Mouse (Mus musculus) forebrain, postnatal 0 days (tissue): Measurements from ENCODE around the gene Spin1. TPM values are rescaled to one million over a fixed set of nuclear protein-coding genes. Genes with fewer than 3 reads are reported as not detected.

Source experiments
- ATAC-seq: fragments of 200-750 bp; cut with Nextera tagmentation; 2 replicates; pipeline ENCODE4 v1.8.0; 2017; ENCODE audit warnings: mild to moderate bottlenecking, moderate library complexity
- DNase-seq: peaks from one replicate; pipeline ENCODE4 v3.0.0-alpha.2; 2015
- H3K27ac ChIP-seq: fragments of 300-500 bp; sonication (generic); 2 replicates; pipeline ENCODE4 v1.5.1; 2014; ENCODE audit warnings: low read depth, mild to moderate bottlenecking, antibody characterized with exemption, low read length, moderate library complexity, mixed read lengths
- H3K27me3 ChIP-seq: fragments of 300-500 bp; sonication (generic); 2 replicates; pipeline ENCODE4 v1.6.1; 2014; ENCODE audit warnings: mild to moderate bottlenecking, low read length, mixed read lengths; ENCODE audit not compliant: insufficient read depth
- H3K36me3 ChIP-seq: fragments of 300-500 bp; sonication (generic); 2 replicates; pipeline ENCODE4 v1.6.1; 2014; ENCODE audit warnings: mild to moderate bottlenecking, moderate library complexity; ENCODE audit not compliant: insufficient read depth
- H3K4me1 ChIP-seq: fragments of 300-500 bp; sonication (generic); 2 replicates; pipeline ENCODE4 v1.6.1; 2014; ENCODE audit warnings: antibody characterized with exemption; ENCODE audit not compliant: insufficient read depth
- H3K4me2 ChIP-seq: fragments of 300-500 bp; sonication (generic); 2 replicates; pipeline ENCODE4 v1.6.1; 2014; ENCODE audit warnings: low read depth, mild to moderate bottlenecking, moderate library complexity
- H3K4me3 ChIP-seq: fragments of 300-500 bp; sonication (generic); 2 replicates; pipeline ENCODE4 v1.5.1; 2014; ENCODE audit warnings: low read depth, low read length, mixed read lengths
- H3K9ac ChIP-seq: fragments of 300-500 bp; sonication (generic); 2 replicates; pipeline ENCODE4 v1.6.1; 2014; ENCODE audit warnings: mild to moderate bottlenecking
- H3K9me3 ChIP-seq: fragments of 300-500 bp; sonication (generic); 2 replicates; pipeline ENCODE4 v1.6.1; 2016; ENCODE audit warnings: low read length
- CTCF ChIP-seq: sonication (generic); IDR thresholded peaks from 2 replicates; pipeline ENCODE4 v1.5.1; 2016; ENCODE audit warnings: antibody characterized with exemption, control low read depth, low read depth
- WGBS: fragments of 180-500 bp; shearing (Covaris S2); extraction: QIAGEN DNeasy Blood & Tissue Kit; methylation state at CpG from one replicate; pipeline ENCODE4 v1.1.7; 2014; 5-methylcytosine and 5-hydroxymethylcytosine counted together
- polyA plus RNA-seq: library from polyadenylated mRNA; unstranded; fragments of >200 nt; fragmentation: Nextera tagmentation; extraction: Ambion mirVana; gene quantifications from 2 replicates; pipeline ENCODE4 v1.2.1, GENCODE M21; 2015
- total RNA-seq: library from RNA; depleted of rRNA; stranded (reverse); fragments of >200 nt; gene quantifications from 2 replicates; pipeline ENCODE4 v1.2.3, GENCODE M21; 2014

Gene Spin1
- total and polyA plus RNA-seq, 2 experiments from 2014 or later: 151 to 236 TPM

- H3K27ac ChIP-seq: no peak overlapping the region
- no peaks in the 10 kb centered on the region for H3K36me3 ChIP-seq
- no peaks in the 10 kb centered on the region for H3K9me3 ChIP-seq
- peaks cover 8% of the 10 kb centered on the region; the same call in 1 of the 2 replicates for H3K4me1 ChIP-seq
- H3K4me3 ChIP-seq: no peak overlapping the region
- no peak for TF ChIP-seq CTCF
- no peaks in the 10 kb centered on the region for H3K27me3 ChIP-seq
- DNase-seq (no peak), ATAC-seq (no peak)
- no peak overlapping the region for H3K4me2 ChIP-seq
- 94% methylated on average over 7 of the region's 7 CpGs for WGBS
- no peak overlapping the region for H3K9ac ChIP-seq
These were observed 5.4 kb upstream of the Spin1 start for GRCm38 (mm10) chr13:51095196-51095715.

GRCm38 (mm10) chr13:51096644-51097043, 4.0 kb upstream of the Spin1 start:
- Histone ChIP-seq H3K36me3 (no peaks in the 10 kb centered on the region), H3K9me3 (no peaks in the 10 kb centered on the region), H3K4me1 (peaks cover 8% of the 10 kb centered on the region; the same call in 1 of the 2 replicates), H3K27ac (no peak overlapping the region), H3K27me3 (no peaks in the 10 kb centered on the region), H3K4me2 (no peak overlapping the region), H3K4me3 (no peak overlapping the region), H3K9ac (no peak overlapping the region)
- 87% methylated on average over 6 of the region's 6 CpGs for WGBS
- ATAC-seq: no peak
- no peak for TF ChIP-seq CTCF
- no peak for DNase-seq

GRCm38 (mm10) chr13:51099560-51100232, 984 bp upstream of the Spin1 start:
- Histone ChIP-seq H3K36me3 (no peaks in the 10 kb centered on the region), H3K4me2 (peak overlapping the region; percentile 75), H3K9ac (peak overlapping the region; percentile 97), H3K27me3 (no peaks in the 10 kb centered on the region), H3K4me3 (peak overlapping the region; percentile 90), H3K4me1 (peaks cover 8% of the 10 kb centered on the region; the same call in 1 of the 2 replicates), H3K9me3 (no peaks in the 10 kb centered on the region), H3K27ac (peak overlapping the region; percentile 98)
- no peak for TF ChIP-seq CTCF
- ATAC-seq (peak; percentile 13), DNase-seq (peak; percentile 67)
- WGBS: 1% methylated on average over 26 of the region's 26 CpGs

- Histone ChIP-seq H3K36me3 (no peaks in the 10 kb centered on the region), H3K4me1 (peaks cover 8% of the 10 kb centered on the region; the same call in 1 of the 2 replicates), H3K9me3 (no peaks in the 10 kb centered on the region), H3K4me2 (peak overlapping the region; percentile 75), H3K9ac (peak overlapping the region; percentile 97), H3K27me3 (no peaks in the 10 kb centered on the region), H3K4me3 (peak overlapping the region; percentile 90), H3K27ac (peak overlapping the region; percentile 98)
- peak; percentile 46 for TF ChIP-seq CTCF
- peak; percentile 79 for DNase-seq
- peak; percentile 73 for ATAC-seq
- WGBS: under 1% methylated on average over 63 of the region's 89 CpGs
These were observed 516 bp downstream of the Spin1 start for GRCm38 (mm10) chr13:51101016-51101776.

- ATAC-seq (no peak), DNase-seq (no peak)
- Histone ChIP-seq H3K9ac (peak overlapping the region; percentile 97), H3K4me1 (peaks cover 8% of the 10 kb centered on the region; the same call in 1 of the 2 replicates), H3K27ac (peak overlapping the region; percentile 98), H3K4me2 (peak overlapping the region; percentile 75), H3K9me3 (no peaks in the 10 kb centered on the region), H3K27me3 (no peaks in the 10 kb centered on the region), H3K36me3 (no peaks in the 10 kb centered on the region), H3K4me3 (peak overlapping the region; percentile 90)
- TF ChIP-seq CTCF: no peak
- 24% methylated on average over 11 of the region's 11 CpGs for WGBS
These were observed 1.1 kb downstream of the Spin1 start for GRCm38 (mm10) chr13:51101777-51102132.

- ATAC-seq (no peak), DNase-seq (no peak)
- no peak overlapping the region for H3K9ac ChIP-seq
- H3K4me3 ChIP-seq: no peak overlapping the region
- no peaks in the 10 kb centered on the region for H3K9me3 ChIP-seq
- no peak overlapping the region for H3K27ac ChIP-seq
- no peaks in the 10 kb centered on the region for H3K36me3 ChIP-seq
- H3K27me3 ChIP-seq: no peaks in the 10 kb centered on the region
- TF ChIP-seq CTCF: no peak
- peaks cover 8% of the 10 kb centered on the region; the same call in 1 of the 2 replicates for H3K4me1 ChIP-seq
- WGBS: 89% methylated on average over 9 of the region's 9 CpGs
- peak overlapping the region; percentile 8; the same call in 1 of the 2 replicates for H3K4me2 ChIP-seq
These were observed 2.5 kb downstream of the Spin1 start for GRCm38 (mm10) chr13:51103111-51103725.
